Mouse (Mus musculus): ENCODE measurements around the gene Rbfox3.

DNA sequence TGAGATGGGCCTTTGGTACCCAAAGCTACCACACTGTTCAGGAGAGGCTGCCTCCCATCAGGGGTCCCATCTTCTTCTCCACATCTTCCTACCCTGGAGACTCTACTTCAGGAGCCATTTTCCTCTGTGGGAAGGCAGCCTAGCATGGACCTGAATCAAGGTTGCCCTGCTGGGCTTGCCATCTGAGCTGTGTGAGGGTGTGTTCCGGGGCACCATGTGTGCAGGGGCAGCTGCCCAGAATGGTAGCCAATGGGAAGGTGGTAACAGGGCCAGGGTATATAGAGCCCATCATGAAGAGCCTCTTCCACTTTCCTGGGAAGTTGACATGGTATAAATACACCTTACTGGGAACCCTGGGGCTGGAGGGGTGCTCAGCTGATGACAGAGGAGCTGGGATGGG lies 281.7 kb downstream of the Rbfox3 start:
- TF ChIP-seq POLR2A (IDR thresholded peaks at IDR 0.05; ENCODE audit: borderline replicate concordance, low read depth, low read length), result no peak
- TF ChIP-seq CTCF (IDR thresholded peaks at IDR 0.05; ENCODE audit: low read depth, low read length), result no peak

Measured in bone marrow macrophage, adult 2 months (primary cell).